Mouse (Mus musculus): ENCODE data around the gene Ppil4.

Gene Ppil4

DNA sequence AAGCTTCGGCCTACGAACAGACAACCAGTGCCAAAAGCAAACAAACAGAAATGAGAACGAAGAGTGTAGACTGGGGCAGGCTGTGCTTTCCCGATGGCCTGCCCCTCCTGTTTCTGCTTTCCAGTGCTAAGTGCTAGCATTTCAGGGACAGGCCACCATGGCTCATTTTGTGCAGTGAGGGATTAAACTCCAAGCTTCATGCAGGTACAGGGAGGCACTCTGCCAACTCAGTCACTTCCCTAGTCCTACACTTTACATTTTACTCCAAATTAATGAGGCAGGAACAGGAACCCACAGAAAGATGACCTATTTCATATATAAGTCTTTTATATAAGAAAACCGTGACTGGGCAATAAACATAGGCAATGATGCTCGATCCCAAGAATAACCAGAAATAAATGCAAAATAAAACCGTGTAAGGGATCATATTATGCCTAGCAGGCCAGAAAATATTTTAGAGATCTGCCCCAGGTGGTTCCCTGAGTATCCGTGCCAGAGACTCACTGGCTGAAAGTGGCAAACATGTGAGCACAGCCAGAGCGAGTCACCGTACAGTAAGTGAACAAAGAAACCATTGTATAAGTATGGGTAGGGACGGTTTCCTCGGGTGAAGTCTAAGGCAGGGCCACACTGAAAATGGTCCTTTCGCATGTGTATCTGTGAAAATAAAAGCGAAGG is 68.7 kb downstream of the Ppil4 start:
- no peak for DNase-seq (ENCODE audit: low read depth, low spot score)

DNA sequence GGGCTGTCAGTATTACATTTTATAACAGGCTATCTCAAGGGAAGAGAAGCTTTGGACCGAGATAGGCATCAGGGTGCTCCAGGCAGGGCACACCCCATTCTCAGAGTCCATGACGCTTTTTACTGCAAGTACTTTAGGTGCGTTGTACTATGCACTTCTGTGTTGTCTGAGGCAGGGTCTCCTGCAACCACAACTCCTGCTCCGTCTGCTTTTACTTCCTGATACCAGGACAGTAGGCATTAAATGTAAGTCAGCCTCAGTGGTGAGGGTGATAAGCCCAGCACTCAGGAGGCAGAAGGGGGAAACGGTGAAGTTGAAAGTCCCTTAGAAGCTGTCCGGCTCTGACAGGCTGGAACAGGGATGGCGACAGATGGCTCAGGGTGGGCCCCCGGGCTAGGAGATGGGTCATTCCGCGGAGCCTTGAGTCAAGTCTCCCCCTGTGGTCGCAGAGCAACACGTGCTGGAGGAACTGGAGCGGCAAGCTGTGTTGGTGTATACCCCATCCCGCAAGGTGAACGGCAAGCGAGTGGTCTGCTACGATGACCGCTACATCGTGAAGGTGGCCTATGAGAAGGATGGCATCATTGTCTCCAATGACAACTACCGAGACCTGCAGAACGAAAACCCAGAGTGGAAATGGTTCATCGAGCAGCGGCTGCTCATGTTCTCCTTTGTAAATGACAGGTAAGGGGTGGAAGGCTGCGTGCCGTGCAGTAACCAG is 69.4 kb downstream of the Ppil4 start:
- DNase-seq (ENCODE audit: low read depth, low spot score), result no peak

DNA sequence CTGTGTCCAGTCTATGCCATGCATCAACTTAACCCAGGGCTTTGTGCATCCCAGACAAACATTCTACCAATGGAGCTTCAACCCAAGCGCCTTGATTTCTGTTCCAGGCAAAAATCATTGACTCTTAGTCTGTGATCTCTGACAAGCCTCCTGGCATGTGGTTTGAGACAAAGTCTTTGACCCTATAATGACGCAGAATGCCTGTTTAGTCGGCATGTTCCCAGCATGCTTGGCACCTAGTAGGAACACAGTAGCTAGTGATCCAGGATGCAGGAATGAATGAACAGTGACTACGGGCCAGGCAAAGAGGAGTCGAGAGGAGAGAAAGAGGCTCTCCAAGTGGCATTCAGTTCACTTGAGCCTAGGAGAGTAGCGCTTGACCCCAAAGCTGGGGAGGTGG is 70.7 kb downstream of the Ppil4 start:
- no peak for DNase-seq (ENCODE audit: low read depth, low spot score)

DNA sequence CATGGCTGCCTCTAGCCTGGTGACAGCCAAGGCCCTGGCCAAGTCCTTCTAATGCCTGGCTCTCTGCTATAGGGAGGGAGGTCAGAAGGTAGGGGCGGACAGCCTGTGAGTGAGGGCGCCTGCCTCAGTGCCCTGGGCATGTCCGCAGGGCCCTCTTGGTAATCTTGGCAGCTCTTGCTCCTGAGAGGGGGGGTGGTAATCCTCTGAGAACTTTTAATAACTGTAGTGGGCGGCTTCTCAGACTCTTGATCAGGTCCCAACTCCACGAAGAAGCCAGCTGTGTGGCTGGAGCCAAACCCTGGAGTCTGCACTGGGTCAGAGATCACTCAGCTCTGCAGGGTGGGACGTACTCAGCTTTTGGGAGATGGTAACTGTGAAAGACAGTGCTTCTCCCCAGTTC is 71.5 kb downstream of the Ppil4 start:
- DNase-seq (ENCODE audit: low read depth, low spot score), result no peak

DNA sequence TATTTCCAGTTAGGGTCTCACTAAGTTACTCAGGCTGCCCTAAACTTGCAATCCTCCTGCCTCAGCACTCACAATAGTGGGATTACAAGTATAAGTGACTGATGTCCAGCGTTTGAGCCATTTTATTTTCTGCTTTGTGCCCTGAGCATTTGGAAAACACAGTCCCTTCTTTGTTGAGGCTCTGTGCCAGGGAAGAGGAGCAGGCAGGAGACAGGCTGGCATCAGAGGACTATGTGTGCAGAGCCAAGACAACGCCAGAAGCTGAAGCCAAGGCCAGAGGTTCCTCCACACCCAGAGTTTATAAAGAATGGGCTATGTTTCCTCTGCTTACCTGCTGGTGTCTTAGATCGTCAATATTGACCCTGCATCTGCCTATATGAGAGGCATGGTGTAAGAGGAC is 72.1 kb downstream of the Ppil4 start:
- no peak for DNase-seq (ENCODE audit: low read depth, low spot score)

DNA sequence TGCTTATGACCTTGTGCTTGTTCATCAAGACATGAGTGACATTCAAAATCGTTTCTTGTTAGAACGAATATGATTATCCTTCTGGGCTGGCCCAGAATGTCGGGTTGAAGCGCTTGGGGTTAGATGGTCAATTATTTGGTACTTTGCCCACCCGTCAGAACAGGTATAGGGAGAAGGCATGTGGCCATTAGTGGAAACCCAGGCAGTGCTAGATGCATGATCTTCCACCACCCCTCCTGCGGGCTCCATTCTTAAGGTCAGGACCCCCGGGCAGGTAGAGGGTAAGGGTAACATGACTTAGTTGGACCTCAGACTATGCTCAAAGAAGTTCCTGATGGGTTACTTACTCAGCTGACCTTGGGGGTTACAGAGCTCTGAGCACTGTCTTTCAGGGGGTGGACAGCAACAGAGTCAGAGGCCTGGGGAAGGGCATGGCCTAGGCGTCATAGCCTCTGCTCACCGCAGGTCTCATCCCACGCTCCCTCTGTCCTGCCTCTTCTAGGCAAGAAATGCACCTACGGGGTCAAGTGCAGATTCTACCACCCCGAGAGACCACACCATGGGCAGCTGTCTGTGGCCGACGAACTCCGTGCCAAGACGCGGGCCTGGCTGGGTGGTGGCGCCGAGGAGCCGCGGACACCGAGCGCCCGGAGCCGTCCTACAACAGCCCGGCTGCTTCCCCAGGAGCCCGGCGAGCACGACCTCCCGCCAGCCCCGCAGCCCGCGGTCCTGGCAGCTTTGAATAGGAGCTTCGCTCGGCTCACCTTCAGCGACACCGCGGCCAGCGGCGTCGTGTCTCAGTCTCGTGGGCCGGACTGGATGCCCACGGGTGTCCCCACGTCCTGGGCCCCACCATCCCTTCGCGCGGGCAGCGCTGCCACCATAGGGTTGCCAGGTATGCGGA is 74.3 kb downstream of the Ppil4 start:
- no peak for DNase-seq (ENCODE audit: low read depth, low spot score)

DNA sequence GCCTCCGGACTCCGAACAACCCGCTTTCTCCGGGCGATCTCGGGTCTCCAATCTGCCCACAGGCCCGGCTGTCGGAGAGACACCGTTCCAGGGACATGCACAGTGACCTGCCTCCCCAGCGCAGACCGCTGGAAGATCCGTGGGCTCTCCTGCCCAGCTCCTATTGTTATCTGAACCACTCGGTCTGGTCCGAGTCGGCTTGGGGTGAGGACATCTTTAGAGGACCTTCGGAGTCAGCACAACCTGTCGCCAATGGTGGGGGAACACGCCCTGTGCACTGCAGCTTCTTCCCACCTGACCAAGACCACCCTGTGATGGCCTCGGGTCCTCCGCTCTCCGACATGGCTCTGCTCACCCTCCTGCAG is 75.0 kb downstream of the Ppil4 start:
- DNase-seq (ENCODE audit: low read depth, low spot score), result no peak

DNA sequence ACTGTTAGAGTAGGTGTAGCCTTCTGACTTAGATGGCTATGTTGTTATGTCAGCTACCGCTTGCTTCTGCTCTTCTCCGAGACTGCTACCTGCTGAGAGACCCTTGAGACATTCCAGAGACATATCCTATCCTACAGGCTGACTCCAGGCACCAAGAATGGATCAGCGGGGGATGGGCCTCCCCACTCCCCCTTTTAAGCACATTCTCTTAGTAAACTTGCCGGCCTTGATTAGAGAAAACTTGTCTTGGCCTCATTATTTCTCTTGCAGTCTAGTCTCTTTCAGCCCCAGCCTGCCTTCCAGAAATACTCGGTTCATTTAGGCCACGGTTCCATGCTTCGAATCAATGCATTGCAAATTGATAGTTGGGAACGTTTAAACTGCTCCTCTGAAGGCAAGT is 77.1 kb downstream of the Ppil4 start:
- no peak for DNase-seq (ENCODE audit: low read depth, low spot score)

DNA sequence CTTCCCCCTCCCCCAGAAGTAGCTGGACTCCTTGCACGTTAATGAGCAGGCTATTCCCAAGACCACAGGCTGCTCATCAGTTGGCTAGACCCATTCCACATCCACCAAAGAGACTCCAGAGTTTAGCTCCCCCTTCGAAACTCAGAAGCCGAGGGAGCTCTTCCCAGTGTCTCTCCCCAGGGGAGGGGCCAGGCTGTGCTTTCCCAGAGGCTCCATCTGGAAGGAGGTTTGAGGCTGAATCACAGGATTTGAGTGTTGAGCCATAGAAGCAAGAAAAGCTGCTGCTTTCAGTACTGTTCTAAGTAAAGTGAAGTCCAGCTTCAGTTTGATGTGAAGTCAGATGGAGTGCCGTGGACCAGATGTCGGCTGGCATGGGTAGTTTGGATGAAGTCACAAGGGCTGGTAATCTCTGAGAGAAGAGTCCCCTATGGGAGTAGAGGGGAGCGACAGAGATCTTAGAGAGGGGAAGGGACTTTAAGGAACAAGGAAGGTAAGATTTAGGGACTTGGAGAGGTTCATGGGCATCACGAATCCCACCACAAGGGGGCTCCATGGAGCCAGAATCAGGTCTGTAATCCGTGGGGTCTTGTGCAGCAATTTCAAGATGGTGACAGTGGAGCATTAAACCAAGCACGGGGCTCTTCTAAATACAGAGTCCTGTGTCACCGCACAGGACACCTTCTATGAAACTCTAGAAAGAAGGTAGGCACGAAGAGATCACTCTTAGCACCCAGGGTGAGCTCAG is 78.1 kb downstream of the Ppil4 start:
- DNase-seq (ENCODE audit: low read depth, low spot score), result no peak

DNA sequence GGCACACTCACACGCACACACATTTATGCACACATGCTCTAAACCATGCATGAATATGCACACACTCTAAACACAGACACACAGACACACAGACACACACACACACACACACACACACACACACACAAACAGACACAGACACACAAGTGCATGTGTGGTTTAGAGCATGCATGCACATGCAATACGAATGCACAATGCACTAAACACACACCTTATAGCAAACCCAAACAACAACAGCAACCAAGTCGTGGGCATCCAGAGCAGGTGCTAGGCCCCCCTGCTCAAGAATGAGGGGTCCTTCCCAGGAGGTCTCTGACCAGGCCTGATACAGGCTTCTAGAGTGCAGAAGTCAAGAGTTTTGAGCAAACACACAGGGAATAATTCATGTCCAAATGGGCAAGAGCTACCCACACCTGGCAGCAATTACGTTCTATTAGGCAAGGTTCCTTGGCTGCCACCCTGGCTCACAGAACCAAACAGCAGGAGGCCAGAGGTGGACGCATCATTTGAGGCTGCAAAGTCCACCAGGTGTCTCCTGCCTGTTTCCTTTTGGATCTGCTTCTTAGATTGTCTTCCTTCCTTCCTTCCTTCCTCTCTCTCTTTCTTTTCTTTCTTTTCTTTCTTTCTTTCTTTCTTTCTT is 78.8 kb downstream of the Ppil4 start:
- DNase-seq (ENCODE audit: low read depth, low spot score), result no peak

Measured in retina, adult 2 months (tissue).